Comparison of ENCODE assay signal across 8 mouse cellular contexts in genomic region chr11:108925202-108925601, GRCm38 (mm10). TPM values are rescaled to one million over a fixed set of nuclear protein-coding genes. Genes with fewer than 3 reads are reported as not detected.
DNase-seq lines count a peak whose midpoint lies in the region; ATAC-seq lines count a peak whose summit lies in the region.

No protein-coding gene starts in this region.

- WGBS in hindbrain, embryonic 15.5 days = 15% methylated on average over 6 of the region's 6 CpGs

- peak overlapping the region; percentile 94 for H3K4me2 ChIP-seq in hindbrain, embryonic 15.5 days

- H3K4me1 ChIP-seq in hindbrain, embryonic 15.5 days (replicated peaks) = peaks cover 82% of the 10 kb centered on the region

- 0 out of 2 replicates have a peak overlapping the region, but pooled peaks have one; percentile 3 for H3K9ac ChIP-seq in hindbrain, embryonic 15.5 days

- ATAC-seq in hindbrain, embryonic 15.5 days (ENCODE audit: low FRiP score, low read depth) = no peak

- H3K4me3 ChIP-seq in hindbrain, embryonic 15.5 days = peak overlapping the region; percentile 71

- H3K36me3 ChIP-seq in hindbrain, embryonic 15.5 days = no peaks in the 10 kb centered on the region

- H3K27me3 ChIP-seq in hindbrain, embryonic 15.5 days = no peaks in the 10 kb centered on the region

- no peak overlapping the region for H3K27ac ChIP-seq in hindbrain, embryonic 15.5 days (replicated peaks)

- DNase-seq in WW6 (ENCODE audit: low read depth, low spot score) = peak; percentile 81
- DNase-seq in cerebellum, postnatal 25 days = peak; percentile 87 to 93
- peak; percentile 90 for DNase-seq in gastrocnemius, adult 18-20 months (ENCODE audit: low spot score)
- peak; percentile 81 to 94 for DNase-seq in layer of hippocampus, postnatal 25 days (ENCODE audit: extremely low spot score in 1 of 2, low spot score in 1 of 2)
- peak; percentile 88 to 91 for DNase-seq in lung, postnatal 4 days
- DNase-seq in right cerebral cortex, postnatal 14 days = peak; percentile 92
- DNase-seq in urinary bladder, postnatal 25 days (ENCODE audit: low spot score) = peak; percentile 87

- H3K9me3 ChIP-seq in hindbrain, embryonic 15.5 days = no peaks in the 10 kb centered on the region

RNA-seq across cellular contexts. Expression of gene Axin2, which starts 5.1 kb away (rescaled TPM):
- total RNA-seq in gastrocnemius, adult 18-20 months (2021) = 1 to 10 TPM; 5.4 to 9.6 TPM
- 8.9 and 9.2 TPM in 2 replicates for polyA plus RNA-seq in hindbrain, embryonic 15.5 days (2015; fragmentation: Nextera tagmentation; extraction: Ambion mirVana)
- total RNA-seq in layer of hippocampus, postnatal 25 days (2021) = 10 to 100 TPM; 24.6 to 29.6 TPM
